Mouse (Mus musculus) lung, adult 18-20 months (tissue): ENCODE measurements around the gene Gm47996.
"Not testable (repeated sequence)": the region's sequence is repeated elsewhere in the genome, so short reads cannot be mapped to it uniquely, and the experiment has no call there.

Experiments
- DNase-seq, 2 experiments: peaks; one replicate each; pipeline ENCODE4 v3.0.0; 2022; ENCODE audit warnings: mixed read lengths in 2 of 2

Gm47996 gene

GRCm38 (mm10) chr1:151208493-151208892, 1.4 kb upstream of the Gm47996 start:
- DNase-seq, result not testable (repeated sequence)

DNA sequence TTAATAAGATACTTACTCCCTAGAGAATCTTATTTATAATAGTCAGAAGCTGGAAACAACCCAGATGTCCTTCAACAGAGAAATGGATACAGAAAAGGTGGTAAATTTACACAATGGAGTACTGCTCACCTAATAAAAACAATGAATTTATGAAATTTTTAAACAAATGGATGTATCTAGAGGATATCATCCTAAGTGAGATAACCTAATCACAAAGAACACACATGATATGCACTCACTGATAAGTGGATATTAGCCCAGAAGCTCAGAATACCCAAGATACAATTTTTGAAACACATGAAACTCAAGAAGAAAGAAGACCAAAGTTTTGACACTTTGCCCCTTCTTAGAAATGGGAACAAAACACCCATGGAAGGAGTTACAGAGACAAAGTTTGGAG, 987 bp upstream of the Gm47996 start:
- DNase-seq, result not testable (repeated sequence)

- DNase-seq, result not testable (repeated sequence)
Measured at GRCm38 (mm10) chr1:151211666-151212065, 1.7 kb downstream of the Gm47996 start.

- DNase-seq, result no peak
Measured at GRCm38 (mm10) chr1:151214862-151215261, 4.9 kb downstream of the Gm47996 start.

- no peak for DNase-seq
Measured at GRCm38 (mm10) chr1:151215985-151216384, 6.1 kb downstream of the Gm47996 start.

DNA sequence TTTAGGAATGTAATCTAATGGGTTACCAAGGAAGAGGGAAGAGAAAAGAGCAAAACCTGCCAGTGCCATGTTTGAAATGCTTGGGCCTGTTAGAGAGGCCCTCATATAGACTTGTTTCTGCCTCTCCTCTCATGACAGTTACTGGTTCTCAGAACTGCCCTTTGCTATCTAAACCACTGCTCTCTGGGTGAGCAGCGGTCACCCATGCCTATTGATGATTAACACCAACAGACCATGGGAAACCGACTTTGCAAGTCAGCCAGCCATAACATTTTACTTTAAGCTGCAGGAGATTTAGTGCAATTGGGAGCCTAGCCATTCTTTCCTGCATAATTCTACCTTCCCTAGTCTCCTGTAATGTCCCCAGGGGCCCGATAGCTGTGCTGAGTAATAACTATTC, 6.5 kb downstream of the Gm47996 start:
- DNase-seq, result no peak

GRCm38 (mm10) chr1:151219045-151219444, 9.1 kb downstream of the Gm47996 start:
- no peak for DNase-seq

GRCm38 (mm10) chr1:151220098-151220497, 10.2 kb downstream of the Gm47996 start:
- DNase-seq, result no peak

- no peak for DNase-seq
Measured at GRCm38 (mm10) chr1:151222561-151223267, 12.8 kb downstream of the Gm47996 start.

DNA sequence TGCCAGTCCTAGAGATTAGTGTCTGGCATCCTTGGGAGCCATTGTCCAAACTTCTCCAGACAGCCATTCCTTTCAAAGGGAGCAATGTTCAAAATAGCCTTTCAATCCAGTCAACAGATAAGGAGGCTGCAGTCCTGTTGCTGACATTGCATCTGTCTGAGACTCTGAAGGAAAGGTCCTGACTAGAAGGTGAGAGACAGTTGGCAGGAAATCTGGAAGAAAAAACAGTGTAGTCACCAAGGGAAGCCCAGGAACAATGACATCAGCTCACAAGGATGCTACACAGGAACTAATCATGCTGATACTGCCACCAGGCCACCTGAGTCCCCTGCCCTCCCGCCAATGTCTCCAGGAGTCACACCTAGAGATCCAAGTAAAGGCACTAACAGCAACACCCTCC, 13.4 kb downstream of the Gm47996 start:
- no peak for DNase-seq

- DNase-seq, result no peak
Measured at GRCm38 (mm10) chr1:151224536-151224935, 14.6 kb downstream of the Gm47996 start.

- no peak for DNase-seq
Measured at GRCm38 (mm10) chr1:151227506-151227905, 17.6 kb downstream of the Gm47996 start.

- no peak for DNase-seq
Measured at GRCm38 (mm10) chr1:151228320-151228989, 18.5 kb downstream of the Gm47996 start.

GRCm38 (mm10) chr1:151232346-151232745, 22.4 kb downstream of the Gm47996 start:
- no peak for DNase-seq

DNA sequence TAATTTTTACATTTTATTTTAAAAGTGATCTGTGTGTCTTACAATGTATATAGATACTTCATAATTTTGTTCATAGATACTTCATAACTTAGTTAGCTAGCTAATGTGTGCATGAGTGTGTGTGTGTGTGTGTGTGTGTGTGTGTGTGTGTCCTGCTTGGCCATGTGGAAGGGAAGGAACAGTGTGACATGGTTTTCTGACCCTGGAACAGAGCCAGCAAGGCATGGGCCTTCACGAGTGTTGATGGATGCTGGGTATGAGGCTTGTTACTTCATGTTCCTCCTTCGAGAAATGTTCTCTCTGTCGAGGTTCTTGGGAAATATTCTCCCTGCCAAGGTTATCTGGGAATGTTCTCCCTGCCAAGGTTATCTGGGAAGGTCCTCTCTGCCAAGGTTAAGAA, 23.8 kb downstream of the Gm47996 start:
- no peak for DNase-seq

- DNase-seq, result no peak
Measured at GRCm38 (mm10) chr1:151235574-151235973, 25.6 kb downstream of the Gm47996 start.

DNA sequence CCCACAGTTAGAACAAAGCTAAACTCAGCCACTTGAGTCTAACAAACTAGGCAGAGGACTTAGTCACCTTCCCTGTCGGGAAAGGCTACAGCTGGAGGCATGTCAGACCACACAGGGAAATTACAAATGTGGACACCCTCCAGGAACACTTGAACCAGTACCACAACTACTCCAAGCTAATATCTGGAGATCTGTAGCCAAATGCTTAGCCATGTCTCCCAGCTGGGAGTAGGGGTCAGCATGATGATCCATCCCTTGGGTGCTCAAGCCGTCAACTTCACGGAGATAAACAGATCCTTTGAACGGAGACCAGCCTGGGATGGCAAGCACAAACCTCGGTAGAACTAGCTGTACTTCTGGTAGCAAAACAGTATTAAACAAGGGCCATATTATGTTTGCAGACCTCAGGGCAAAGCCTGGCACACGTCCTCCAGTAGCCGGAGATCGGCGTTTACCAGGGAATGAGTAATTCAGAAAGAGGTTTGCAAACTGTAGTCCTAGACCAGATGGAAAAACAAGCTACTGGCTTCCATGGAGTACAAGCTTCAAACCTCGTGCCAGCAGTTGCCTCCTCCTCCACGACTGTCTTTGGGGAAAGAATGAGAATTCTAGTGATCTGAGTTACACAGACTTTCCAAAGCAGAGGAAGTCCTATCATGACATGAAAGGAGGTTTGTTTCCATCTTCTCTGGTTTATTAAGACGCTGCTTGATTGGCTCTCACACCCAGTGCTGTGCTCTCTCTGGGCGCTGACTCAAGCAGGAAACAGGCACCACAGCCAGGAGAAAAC, 26.4 kb downstream of the Gm47996 start:
- DNase-seq, result peak; percentile 36 to 64

GRCm38 (mm10) chr1:151237780-151238179, 27.8 kb downstream of the Gm47996 start:
- DNase-seq, result peak in 1 of 2 experiments; percentile 58

- peak in 1 of 2 experiments; percentile 16 for DNase-seq
Measured at GRCm38 (mm10) chr1:151243332-151243731, 33.4 kb downstream of the Gm47996 start.

DNA sequence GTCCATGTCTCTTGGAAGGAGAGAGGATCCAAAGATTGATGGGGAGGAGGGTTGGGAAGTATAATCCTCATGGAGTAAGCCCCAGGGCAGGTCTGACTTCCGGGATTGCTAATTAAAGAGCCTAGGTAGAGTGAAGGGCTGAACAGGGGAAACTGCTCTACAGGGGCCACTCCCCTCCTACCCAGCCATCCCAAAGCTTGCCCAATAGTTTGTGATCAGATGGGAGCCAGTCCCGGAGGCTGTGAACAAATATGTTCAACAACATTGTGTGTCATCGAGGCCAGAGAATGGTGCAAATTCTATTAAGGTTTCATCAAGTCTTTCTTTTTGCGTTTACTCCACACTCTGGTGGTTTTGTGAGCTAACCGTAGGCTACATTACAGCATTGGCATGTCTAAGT, 34.1 kb downstream of the Gm47996 start:
- no peak for DNase-seq

DNA sequence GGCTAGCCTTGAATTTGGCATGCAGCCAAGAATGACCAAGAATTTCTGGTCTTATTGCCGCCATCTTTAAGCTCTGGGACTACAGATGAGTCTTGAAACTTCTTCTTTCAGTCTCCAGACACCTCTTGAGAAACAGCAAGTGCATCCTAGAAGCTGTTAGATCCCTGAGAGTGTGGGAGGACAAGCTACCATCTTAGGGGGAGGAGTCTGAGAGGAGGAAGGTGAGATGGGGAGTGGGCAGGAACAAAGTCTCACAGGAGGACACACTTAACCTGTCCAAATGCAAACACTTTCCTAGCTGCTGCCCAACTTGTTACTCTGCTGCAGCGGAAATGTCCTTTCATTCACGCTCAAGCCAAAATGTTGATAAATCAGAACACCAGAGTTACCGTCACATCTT, 34.8 kb downstream of the Gm47996 start:
- DNase-seq, result peak; percentile 15 to 47

DNA sequence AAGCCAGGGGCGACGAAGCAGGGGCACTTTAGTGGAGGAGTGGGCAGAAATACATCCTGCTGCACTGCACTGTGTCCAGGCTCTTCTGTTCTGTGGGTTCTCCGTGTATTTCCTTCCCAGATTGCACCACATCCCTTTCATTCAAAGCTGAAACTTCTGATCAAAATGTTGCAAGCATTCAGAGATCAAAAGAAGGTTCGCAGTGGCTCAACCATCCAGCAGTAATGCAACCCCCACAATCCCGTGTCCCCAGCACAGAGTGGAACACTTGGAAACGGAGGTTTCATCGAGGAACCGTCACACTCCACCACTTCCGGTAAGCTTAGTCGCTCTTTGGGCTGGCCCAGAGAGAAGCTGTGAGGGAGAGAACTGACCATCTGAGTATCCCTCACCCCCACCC, 35.2 kb downstream of the Gm47996 start:
- peak; percentile 30 to 36 for DNase-seq

DNA sequence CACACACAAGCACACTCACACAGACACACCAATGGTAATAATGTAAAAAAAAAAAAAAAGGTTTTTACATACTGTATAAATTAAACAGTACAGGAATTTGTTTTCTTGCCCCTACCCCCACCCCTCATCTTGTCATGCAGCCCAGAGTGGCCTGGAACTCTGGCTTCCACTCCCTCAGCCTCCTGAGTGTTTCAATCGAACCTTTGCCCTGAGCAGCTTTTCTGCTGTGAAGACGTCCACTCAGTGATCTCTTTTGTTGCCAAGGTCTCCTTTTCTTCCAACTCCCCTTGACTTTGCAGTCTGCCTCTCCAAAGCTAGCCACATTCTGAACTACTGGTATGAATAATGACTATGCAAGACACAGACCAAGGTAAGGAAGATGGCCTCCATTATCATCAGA, 35.9 kb downstream of the Gm47996 start:
- no peak for DNase-seq

GRCm38 (mm10) chr1:151250109-151250508, 40.2 kb downstream of the Gm47996 start:
- DNase-seq, result no peak
